Mouse (Mus musculus) small intestine, adult 2 months (tissue): Measurements from ENCODE around the gene Cdh15.

Source experiments
- CTCF ChIP-seq: fragments of 200-500 bp; IDR thresholded peaks from 2 replicates; pipeline ENCODE4 v1.5.1; 2012; ENCODE audit warnings: low read depth, mild to moderate bottlenecking, control low read depth, inconsistent platforms, low read length, moderate library complexity, mixed read lengths; ENCODE audit not compliant: insufficient replicate concordance, insufficient read length; ENCODE audit errors: extremely low read depth
- POLR2A ChIP-seq: fragments of 200-500 bp; IDR thresholded peaks from 2 replicates; pipeline ENCODE4 v1.6.1; 2012; ENCODE audit warnings: low read depth, mild to moderate bottlenecking, control low read depth, inconsistent platforms, low read length, moderate library complexity

DNA sequence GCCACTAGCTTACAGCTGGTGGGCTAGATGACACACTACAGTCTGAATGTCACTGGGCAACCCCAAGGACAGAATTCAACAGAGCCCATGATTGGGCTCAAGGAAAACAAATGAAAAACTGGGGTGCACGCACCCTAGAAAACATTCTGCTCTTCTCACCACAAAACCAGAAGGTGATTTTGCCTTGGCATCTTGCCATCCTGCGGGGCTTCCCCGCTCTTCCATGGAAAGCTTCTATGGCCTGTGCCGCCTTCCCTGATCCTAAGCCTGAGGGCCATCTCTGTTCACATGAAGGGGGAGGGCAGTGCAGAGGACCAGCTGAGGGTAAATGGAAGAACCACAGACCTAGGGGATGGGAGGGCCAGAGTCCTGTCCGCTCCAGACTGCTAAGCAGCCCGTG lies 20.2 kb downstream of the Cdh15 start:
- no peak for TF ChIP-seq CTCF
- no peak for TF ChIP-seq POLR2A
